Mouse (Mus musculus): ENCODE results near the gene Zfp580.

DNA sequence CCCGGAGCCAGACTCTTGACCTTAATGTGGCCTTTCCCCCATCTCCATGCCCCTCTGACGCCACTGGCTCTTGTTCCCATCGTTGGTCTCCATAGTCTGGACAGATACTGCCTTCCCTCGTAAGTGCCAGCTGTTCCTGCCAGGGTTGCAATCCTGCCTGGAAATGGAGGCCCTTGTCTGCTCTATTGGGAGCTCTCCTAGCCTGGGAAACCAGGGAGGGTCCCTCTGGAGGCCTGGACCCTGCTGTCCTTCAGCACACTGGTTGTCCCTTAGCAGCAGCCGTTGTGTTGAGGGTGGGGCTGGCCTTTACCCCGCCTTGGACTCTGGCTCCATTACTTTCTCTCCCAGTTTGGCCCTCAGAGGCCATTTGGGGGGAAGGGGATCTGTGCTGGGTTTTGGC lies 41.0 kb downstream of the Zfp580 start:
- TF ChIP-seq CTCF (IDR thresholded peaks at IDR 0.05; ENCODE audit: low read depth, low read length) (no peak), EP300 (IDR thresholded peaks at IDR 0.05; ENCODE audit: insufficient read depth, low read depth, low read length) (no peak), POLR2A (IDR thresholded peaks at IDR 0.05; ENCODE audit: insufficient read depth, low read length) (no peak)
